Mouse (Mus musculus) lung, adult 2 months (tissue): ENCODE data around the gene Gstm5.

Source experiments
- CTCF ChIP-seq: fragments of 200-500 bp; IDR thresholded peaks from 2 replicates; pipeline ENCODE4 v1.5.1; 2011; ENCODE audit warnings: mild to moderate bottlenecking, low read length, control low read depth; ENCODE audit not compliant: insufficient read depth
- POLR2A ChIP-seq: fragments of 200-500 bp; IDR thresholded peaks from 2 replicates; pipeline ENCODE4 v1.6.1; 2011; ENCODE audit warnings: low read depth, mild to moderate bottlenecking, control low read depth, low read length, borderline replicate concordance; ENCODE audit errors: extremely low read depth

DNA sequence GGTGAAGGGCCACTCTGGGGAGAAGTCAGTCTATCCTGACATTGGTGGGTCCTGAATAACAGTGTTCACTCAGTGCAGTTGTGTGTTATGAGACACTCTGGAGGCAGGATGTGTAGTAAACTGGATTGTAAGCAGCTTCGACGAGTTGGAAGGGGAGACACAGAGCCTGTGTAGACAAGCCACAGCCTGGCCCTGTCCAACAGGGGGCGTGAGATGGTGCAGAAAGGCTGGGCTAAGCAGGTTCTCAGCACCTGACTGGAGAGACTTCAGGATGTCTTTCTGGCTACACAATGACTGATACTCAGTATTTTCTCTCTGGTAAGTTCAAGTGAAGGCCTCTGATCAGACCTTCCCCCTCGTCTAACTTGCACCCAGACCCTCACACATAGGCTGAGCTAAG, 50.1 kb downstream of the Gstm5 start:
- TF ChIP-seq CTCF (peak; percentile 27; the same call in 1 of the 2 replicates), POLR2A (no peak)
